Mouse (Mus musculus) urinary bladder, postnatal 4 days (tissue): Measurements from ENCODE around the gene Gm45783.
"Not testable (repeated sequence)": the region's sequence is repeated elsewhere in the genome, so short reads cannot be mapped to it uniquely, and the experiment has no call there.

Experiments used
- DNase-seq, 2 experiments: peaks; one replicate each; pipeline ENCODE4 v3.0.0; 2021 to 2022; ENCODE audit warnings: low spot score in 2 of 2

Gm45783 gene

DNA sequence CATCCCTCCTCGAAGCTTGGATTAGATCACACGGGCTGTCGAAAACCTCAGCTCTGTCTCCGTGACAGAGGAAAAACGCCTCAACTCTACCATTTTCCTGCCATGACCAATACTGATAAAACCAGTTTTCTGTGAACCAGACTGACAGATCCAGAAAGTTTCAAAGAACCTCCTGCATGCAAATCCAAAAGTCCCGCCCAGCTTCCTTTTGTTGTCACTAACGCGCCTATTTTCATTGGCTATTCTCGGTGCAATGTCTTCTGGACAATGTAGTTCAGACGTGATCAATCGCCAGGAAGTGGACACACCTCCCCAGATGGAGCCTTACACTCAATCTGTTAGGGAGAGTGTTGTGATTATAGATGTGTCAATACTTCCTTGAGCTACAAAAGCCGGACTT is at the start of gene Gm45783:
Gene Gm45783, minus strand, starts transcription at position 143 of the 400 bp plus-strand sequence.
- DNase-seq: not testable (repeated sequence)

DNA sequence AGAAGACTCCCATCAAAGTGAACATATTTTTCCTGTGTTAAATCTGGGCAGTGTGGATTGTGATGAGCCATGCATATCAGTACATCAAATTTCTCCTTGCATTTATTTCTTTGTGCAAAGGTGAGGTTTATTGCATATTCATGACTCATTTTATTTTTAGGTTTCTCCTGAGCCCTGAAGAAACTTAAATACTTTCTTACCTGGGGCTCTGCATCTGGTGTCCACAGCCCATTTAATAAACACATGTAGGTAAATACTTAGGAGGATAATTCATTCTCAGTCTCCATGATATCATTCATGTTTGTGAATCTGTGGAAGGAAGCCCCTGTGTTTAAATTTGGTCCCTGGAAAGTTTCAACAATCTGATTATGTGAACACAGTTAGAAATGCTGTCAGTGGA is 25.2 kb upstream of the Gm45783 start, which contains the start of gene Vmn2r31:
Gene Vmn2r31, minus strand, starts transcription at position 101 of the 400 bp plus-strand sequence.
- not testable (repeated sequence) for DNase-seq

DNA sequence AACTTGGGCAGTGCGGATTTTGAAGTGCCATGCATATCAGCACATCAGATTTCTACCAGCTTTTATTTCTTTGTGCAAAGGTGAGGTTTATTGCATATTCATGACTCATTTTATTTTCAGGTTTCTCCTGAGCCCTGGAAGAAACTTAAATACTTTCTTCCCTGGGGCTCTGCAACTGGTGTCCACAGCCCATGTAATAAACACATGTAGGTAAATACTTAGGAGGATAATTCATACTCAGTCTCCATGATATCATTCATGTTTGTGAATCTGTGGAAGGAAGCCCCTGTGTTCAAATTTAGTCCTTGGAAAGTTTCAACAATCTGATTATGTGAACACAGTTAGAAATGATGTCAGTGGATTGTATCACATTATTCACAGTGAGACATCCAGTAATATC is 36.9 kb downstream of the Gm45783 start, which contains the start of gene Vmn2r30:
Gene Vmn2r30, minus strand, starts transcription at position 101 of the 400 bp plus-strand sequence.
- not testable (repeated sequence) for DNase-seq

DNA sequence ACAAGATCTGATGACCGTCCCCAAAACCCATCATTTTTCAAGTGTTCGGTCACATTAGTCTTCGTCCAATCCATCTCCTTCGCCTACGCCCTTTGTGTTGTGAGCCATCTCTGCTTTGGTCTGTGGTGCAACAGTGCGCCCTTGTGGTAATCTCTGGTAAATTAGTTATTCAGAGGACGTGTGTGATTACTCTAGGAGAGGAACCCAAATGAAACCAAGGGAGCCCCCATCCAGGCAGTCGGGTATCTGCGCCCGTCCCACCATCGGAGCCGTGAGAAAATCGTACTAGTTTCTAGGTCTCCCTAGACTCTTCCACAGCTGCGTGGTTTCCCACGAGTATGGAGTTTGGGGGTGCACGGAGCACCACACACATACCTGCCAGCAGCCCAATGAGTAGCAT is 78.8 kb downstream of the Gm45783 start:
- no peak for DNase-seq
